Mouse (Mus musculus) stomach, postnatal 0 days (tissue): ENCODE data around the gene Coro6. TPM values are rescaled to one million over a fixed set of nuclear protein-coding genes. Genes with fewer than 3 reads are reported as not detected.
A peak's percentile ranks its signal among the peaks of the same experiment; 100 is the strongest.

Experiments
- ATAC-seq: fragments of 200-750 bp; cut with Nextera tagmentation; 2 replicates; pipeline ENCODE4 v1.8.0; 2017; ENCODE audit not compliant: low FRiP score, low TSS enrichment
- DNase-seq: peaks from one replicate; pipeline ENCODE4 v3.0.0-alpha.2; 2016; ENCODE audit warnings: low spot score
- H3K27ac ChIP-seq: fragments of 300-500 bp; sonication (generic); replicated peaks from 2 replicates; pipeline ENCODE4 v1.5.1; 2014; ENCODE audit warnings: mild to moderate bottlenecking, control low read depth
- H3K27me3 ChIP-seq: fragments of 300-500 bp; sonication (generic); 2 replicates; pipeline ENCODE4 v1.6.1; 2014; ENCODE audit warnings: low read length; ENCODE audit not compliant: control insufficient read depth, insufficient read depth
- H3K36me3 ChIP-seq: fragments of 300-500 bp; sonication (generic); 2 replicates; pipeline ENCODE4 v1.6.1; 2014; ENCODE audit warnings: low read length, mixed read lengths; ENCODE audit not compliant: control insufficient read depth, insufficient read depth
- H3K4me1 ChIP-seq: fragments of 300-500 bp; sonication (generic); replicated peaks from 2 replicates; pipeline ENCODE4 v1.6.1; 2014; ENCODE audit warnings: antibody characterized with exemption; ENCODE audit not compliant: control insufficient read depth, insufficient read depth
- H3K4me2 ChIP-seq: fragments of 300-500 bp; sonication (generic); replicated peaks from 2 replicates; pipeline ENCODE4 v1.6.1; 2014; ENCODE audit warnings: low read depth, mild to moderate bottlenecking, control low read depth, moderate library complexity
- H3K4me3 ChIP-seq: fragments of 300-500 bp; sonication (generic); 2 replicates; pipeline ENCODE4 v1.5.1; 2014; ENCODE audit warnings: low read depth, low read length, control low read depth
- H3K9ac ChIP-seq: fragments of 300-500 bp; sonication (generic); 2 replicates; pipeline ENCODE4 v1.6.1; 2014; ENCODE audit warnings: mild to moderate bottlenecking, low read length, control low read depth, mixed read lengths
- H3K9me3 ChIP-seq: fragments of 300-500 bp; sonication (generic); 2 replicates; pipeline ENCODE4 v1.6.1; 2016; ENCODE audit warnings: low read length; ENCODE audit not compliant: control insufficient read depth
- CTCF ChIP-seq: IDR thresholded peaks from 2 replicates; pipeline ENCODE4 v1.5.1; 2016; ENCODE audit warnings: antibody characterized with exemption, low read depth, mild to moderate bottlenecking, moderate library complexity
- EP300 ChIP-seq: optimal IDR thresholded peaks from 2 replicates; pipeline ENCODE3; 2016; ENCODE audit warnings: antibody characterized with exemption
- WGBS: fragments of 180-500 bp; shearing (Covaris S2); extraction: QIAGEN DNeasy Blood & Tissue Kit; methylation state at CpG from one replicate; pipeline ENCODE4 v1.1.7; 2014; 5-methylcytosine and 5-hydroxymethylcytosine counted together
- polyA plus RNA-seq: library from polyadenylated mRNA; unstranded; fragments of >200 nt; fragmentation: Nextera tagmentation; extraction: Ambion mirVana; gene quantifications from 2 replicates; pipeline ENCODE4 v1.2.1, GENCODE M21; 2015

The Coro6 gene
- polyA plus RNA-seq, 1 experiment from 2014 or later: 0.11 TPM

GRCm38 (mm10) chr11:77444939-77445338 is 17.3 kb upstream of the Coro6 start:
- no peak for TF ChIP-seq CTCF
- TF ChIP-seq EP300: no peak
- Histone ChIP-seq H3K4me1 (0 out of 2 replicates have a peak, but pooled peaks cover 2% of the 10 kb centered on the region), H3K9ac (no peak overlapping the region), H3K27me3 (no peaks in the 10 kb centered on the region), H3K4me2 (no peak overlapping the region), H3K36me3 (peaks cover 7% of the 10 kb centered on the region), H3K9me3 (no peaks in the 10 kb centered on the region), H3K4me3 (no peak overlapping the region), H3K27ac (no peak overlapping the region)
- ATAC-seq (no peak), DNase-seq (no peak)
- WGBS: 35% methylated on average over 2 of the region's 2 CpGs

- H3K4me2 ChIP-seq: no peak overlapping the region
- no peaks in the 10 kb centered on the region for H3K9me3 ChIP-seq
- no peak overlapping the region for H3K27ac ChIP-seq
- H3K27me3 ChIP-seq: no peaks in the 10 kb centered on the region
- ATAC-seq (peak; percentile 87), DNase-seq (peak; percentile 65)
- WGBS: 24% methylated on average over 6 of the region's 6 CpGs
- TF ChIP-seq EP300 (no peak), CTCF (peak; percentile 90)
- H3K4me3 ChIP-seq: no peak overlapping the region
- peaks cover 12% of the 10 kb centered on the region for H3K36me3 ChIP-seq
- H3K9ac ChIP-seq: no peak overlapping the region
- no peaks in the 10 kb centered on the region for H3K4me1 ChIP-seq
Observed at GRCm38 (mm10) chr11:77446628-77447041, 15.6 kb upstream of the Coro6 start.

- H3K4me3 ChIP-seq: no peak overlapping the region
- TF ChIP-seq EP300 (no peak), CTCF (no peak)
- WGBS: 85% methylated on average over 7 of the region's 7 CpGs
Observed at GRCm38 (mm10) chr11:77449224-77449623, 13.0 kb upstream of the Coro6 start.

GRCm38 (mm10) chr11:77451670-77452069 is 10.5 kb upstream of the Coro6 start:
- H3K27me3 ChIP-seq: no peaks in the 10 kb centered on the region
- WGBS: 93% methylated on average over 2 of the region's 2 CpGs
- DNase-seq: no peak

More at GRCm38 (mm10) chr11:77449224-77449623, 13.0 kb upstream of the Coro6 start:
- Histone ChIP-seq H3K27ac (no peak overlapping the region), H3K4me2 (no peak overlapping the region), H3K9ac (no peak overlapping the region), H3K4me1 (no peaks in the 10 kb centered on the region), H3K36me3 (peaks cover 17% of the 10 kb centered on the region), H3K27me3 (no peaks in the 10 kb centered on the region), H3K9me3 (no peaks in the 10 kb centered on the region)
- DNase-seq (no peak), ATAC-seq (no peak)

GRCm38 (mm10) chr11:77453388-77453787 is 8.8 kb upstream of the Coro6 start:
- WGBS: 93% methylated on average over 2 of the region's 2 CpGs
- H3K9me3 ChIP-seq: no peaks in the 10 kb centered on the region
- H3K27me3 ChIP-seq: no peaks in the 10 kb centered on the region
- no peak for TF ChIP-seq EP300
- no peak for TF ChIP-seq CTCF
- DNase-seq: no peak
- H3K4me1 ChIP-seq: no peaks in the 10 kb centered on the region
- no peak for ATAC-seq
- no peak overlapping the region for H3K9ac ChIP-seq
- H3K4me2 ChIP-seq: no peak overlapping the region
- no peak overlapping the region for H3K4me3 ChIP-seq
- no peak overlapping the region for H3K27ac ChIP-seq
- peaks cover 20% of the 10 kb centered on the region for H3K36me3 ChIP-seq

More at GRCm38 (mm10) chr11:77451670-77452069, 10.5 kb upstream of the Coro6 start:
- no peak overlapping the region for H3K9ac ChIP-seq
- no peak overlapping the region for H3K27ac ChIP-seq
- H3K4me1 ChIP-seq: no peaks in the 10 kb centered on the region
- H3K9me3 ChIP-seq: no peaks in the 10 kb centered on the region
- ATAC-seq: no peak
- H3K4me2 ChIP-seq: no peak overlapping the region
- H3K36me3 ChIP-seq: peaks cover 20% of the 10 kb centered on the region
- TF ChIP-seq EP300 (no peak), CTCF (no peak)
- no peak overlapping the region for H3K4me3 ChIP-seq

GRCm38 (mm10) chr11:77455770-77456510 is 6.3 kb upstream of the Coro6 start:
- no peak overlapping the region for H3K4me3 ChIP-seq
- peaks cover 8% of the 10 kb centered on the region; the same call in 1 of the 2 replicates for H3K36me3 ChIP-seq
- no peaks in the 10 kb centered on the region for H3K4me1 ChIP-seq
- no peaks in the 10 kb centered on the region for H3K27me3 ChIP-seq
- no peak overlapping the region for H3K4me2 ChIP-seq
- no peak overlapping the region for H3K27ac ChIP-seq
- H3K9ac ChIP-seq: no peak overlapping the region
- WGBS: 86% methylated on average over 9 of the region's 9 CpGs
- H3K9me3 ChIP-seq: no peaks in the 10 kb centered on the region
- TF ChIP-seq CTCF: no peak
- no peak for TF ChIP-seq EP300
- ATAC-seq: no peak
- DNase-seq: no peak
